Mouse (Mus musculus) heart, embryonic 16.5 days (tissue): ENCODE results near the gene Ovol1. TPM values are rescaled to one million over a fixed set of nuclear protein-coding genes. Genes with fewer than 3 reads are reported as not detected.

Source experiments
- ATAC-seq: fragments of 200-750 bp; cut with Nextera tagmentation; replicated peaks from 2 replicates; pipeline ENCODE4 v1.8.0; 2017; ENCODE audit warnings: moderate number of reproducible peaks; ENCODE audit not compliant: insufficient read depth, low FRiP score; ENCODE audit errors: extremely low read depth
- H3K27ac ChIP-seq: fragments of 300-500 bp; sonication (generic); 2 replicates; pipeline ENCODE4 v1.5.1; 2014; ENCODE audit warnings: mild to moderate bottlenecking, low read length, control low read depth, moderate library complexity
- H3K27me3 ChIP-seq: fragments of 300-500 bp; sonication (generic); 2 replicates; pipeline ENCODE4 v1.6.1; 2014; ENCODE audit warnings: low read length, mixed read lengths; ENCODE audit not compliant: control insufficient read depth, insufficient read depth
- H3K36me3 ChIP-seq: fragments of 300-500 bp; sonication (generic); 2 replicates; pipeline ENCODE4 v1.6.1; 2014; ENCODE audit not compliant: control insufficient read depth, insufficient read depth
- H3K4me1 ChIP-seq: fragments of 300-500 bp; sonication (generic); 2 replicates; pipeline ENCODE4 v1.6.1; 2014; ENCODE audit warnings: low read length, mixed read lengths; ENCODE audit not compliant: control insufficient read depth, insufficient read depth
- H3K4me2 ChIP-seq: fragments of 300-500 bp; sonication (generic); 2 replicates; pipeline ENCODE4 v1.6.1; 2014; ENCODE audit warnings: low read depth, mild to moderate bottlenecking, control low read depth, low read length
- H3K4me3 ChIP-seq: fragments of 300-500 bp; sonication (generic); 2 replicates; pipeline ENCODE4 v1.5.1; 2014; ENCODE audit warnings: mild to moderate bottlenecking, control low read depth, low read length
- H3K9ac ChIP-seq: fragments of 300-500 bp; sonication (generic); 2 replicates; pipeline ENCODE4 v1.6.1; 2014; ENCODE audit warnings: low read length, control low read depth
- H3K9me3 ChIP-seq: fragments of 300-500 bp; sonication (generic); replicated peaks from 2 replicates; pipeline ENCODE4 v1.6.1; 2016; ENCODE audit warnings: low read length; ENCODE audit not compliant: control insufficient read depth
- WGBS: fragments of 180-500 bp; shearing (Covaris S2); extraction: QIAGEN DNeasy Blood & Tissue Kit; methylation state at CpG from one replicate; pipeline ENCODE4 v1.1.7; 2014; 5-methylcytosine and 5-hydroxymethylcytosine counted together
- polyA plus RNA-seq: library from polyadenylated mRNA; unstranded; fragments of >200 nt; fragmentation: Nextera tagmentation; extraction: Ambion mirVana; gene quantifications from 2 replicates; pipeline ENCODE4 v1.2.1, GENCODE M21; 2015

Ovol1 gene
- polyA plus RNA-seq, 1 experiment from 2014 or later: 0.54 TPM

GRCm38 (mm10) chr19:5544031-5544430 is 16.4 kb downstream of the Ovol1 start:
- H3K4me2 ChIP-seq: no peak overlapping the region
- H3K27me3 ChIP-seq: no peaks in the 10 kb centered on the region
- no peak overlapping the region for H3K9ac ChIP-seq
- H3K36me3 ChIP-seq: no peaks in the 10 kb centered on the region
- H3K4me1 ChIP-seq: no peaks in the 10 kb centered on the region
- H3K9me3 ChIP-seq: no peaks in the 10 kb centered on the region
- no peak overlapping the region for H3K27ac ChIP-seq
- H3K4me3 ChIP-seq: no peak overlapping the region
- WGBS: 53% methylated on average over 11 of the region's 11 CpGs
- no peak for ATAC-seq

GRCm38 (mm10) chr19:5543362-5543761 is 17.1 kb downstream of the Ovol1 start:
- Histone ChIP-seq H3K36me3 (no peaks in the 10 kb centered on the region), H3K4me3 (no peak overlapping the region), H3K9ac (no peak overlapping the region), H3K9me3 (no peaks in the 10 kb centered on the region), H3K27ac (no peak overlapping the region), H3K4me2 (no peak overlapping the region), H3K4me1 (no peaks in the 10 kb centered on the region), H3K27me3 (no peaks in the 10 kb centered on the region)
- ATAC-seq: no peak
- WGBS: 79% methylated on average over 9 of the region's 9 CpGs

GRCm38 (mm10) chr19:5538786-5539185 is 21.7 kb downstream of the Ovol1 start:
- H3K4me2 ChIP-seq: no peak overlapping the region
- no peaks in the 10 kb centered on the region for H3K4me1 ChIP-seq
- no peak overlapping the region for H3K4me3 ChIP-seq
- no peak overlapping the region for H3K27ac ChIP-seq
- no peaks in the 10 kb centered on the region for H3K27me3 ChIP-seq
- WGBS: 65% methylated on average over 8 of the region's 8 CpGs
- ATAC-seq: no peak
- H3K9ac ChIP-seq: no peak overlapping the region
- H3K9me3 ChIP-seq: no peaks in the 10 kb centered on the region
- H3K36me3 ChIP-seq: no peaks in the 10 kb centered on the region

GRCm38 (mm10) chr19:5532520-5532919 is 27.9 kb downstream of the Ovol1 start:
- H3K36me3 ChIP-seq: no peaks in the 10 kb centered on the region
- ATAC-seq: no peak
- 0 out of 2 replicates have a peak, but pooled peaks cover 3% of the 10 kb centered on the region for H3K27me3 ChIP-seq
- 58% methylated on average over 8 of the region's 8 CpGs for WGBS
- no peak overlapping the region for H3K27ac ChIP-seq
- no peak overlapping the region for H3K4me3 ChIP-seq
- H3K9ac ChIP-seq: no peak overlapping the region
- H3K4me2 ChIP-seq: no peak overlapping the region
- H3K4me1 ChIP-seq: peaks cover 4% of the 10 kb centered on the region; the same call in 1 of the 2 replicates
- H3K9me3 ChIP-seq: no peaks in the 10 kb centered on the region

- H3K9me3 ChIP-seq: no peaks in the 10 kb centered on the region
- ATAC-seq: no peak
- 76% methylated on average over 7 of the region's 7 CpGs for WGBS
- H3K27me3 ChIP-seq: 0 out of 2 replicates have a peak, but pooled peaks cover 3% of the 10 kb centered on the region
- H3K36me3 ChIP-seq: no peaks in the 10 kb centered on the region
- H3K4me2 ChIP-seq: peak overlapping the region; percentile 58; the same call in 1 of the 2 replicates
- H3K4me3 ChIP-seq: no peak overlapping the region
- H3K4me1 ChIP-seq: peaks cover 4% of the 10 kb centered on the region; the same call in 1 of the 2 replicates
- H3K9ac ChIP-seq: no peak overlapping the region
- H3K27ac ChIP-seq: no peak overlapping the region
These were observed 30.3 kb downstream of the Ovol1 start for GRCm38 (mm10) chr19:5530138-5530524.

GRCm38 (mm10) chr19:5529325-5530137 is 30.9 kb downstream of the Ovol1 start:
- peak; percentile 96 for ATAC-seq
- Histone ChIP-seq H3K9me3 (no peaks in the 10 kb centered on the region), H3K9ac (peak overlapping the region; percentile 14; the same call in 1 of the 2 replicates), H3K36me3 (no peaks in the 10 kb centered on the region), H3K4me3 (peak overlapping the region; percentile 25), H3K27me3 (0 out of 2 replicates have a peak, but pooled peaks cover 3% of the 10 kb centered on the region), H3K4me1 (peaks cover 4% of the 10 kb centered on the region; the same call in 1 of the 2 replicates), H3K27ac (no peak overlapping the region), H3K4me2 (peak overlapping the region; percentile 58)
- 18% methylated on average over 20 of the region's 20 CpGs for WGBS

- Histone ChIP-seq H3K27ac (no peak overlapping the region), H3K9me3 (no peaks in the 10 kb centered on the region), H3K4me1 (peaks cover 4% of the 10 kb centered on the region; the same call in 1 of the 2 replicates), H3K4me3 (no peak overlapping the region), H3K27me3 (0 out of 2 replicates have a peak, but pooled peaks cover under 1% of the 10 kb centered on the region), H3K4me2 (no peak overlapping the region), H3K36me3 (no peaks in the 10 kb centered on the region), H3K9ac (no peak overlapping the region)
- 75% methylated on average over 5 of the region's 5 CpGs for WGBS
- ATAC-seq: no peak
These were observed 35.2 kb downstream of the Ovol1 start for GRCm38 (mm10) chr19:5525204-5525603.

- WGBS: 83% methylated on average over 3 of the region's 3 CpGs
- H3K9ac ChIP-seq: no peak overlapping the region
These were observed 41.7 kb downstream of the Ovol1 start for GRCm38 (mm10) chr19:5518721-5519120.

GRCm38 (mm10) chr19:5516906-5517505 is 43.4 kb downstream of the Ovol1 start:
- Histone ChIP-seq H3K27me3 (no peaks in the 10 kb centered on the region), H3K27ac (no peak overlapping the region), H3K4me3 (no peak overlapping the region), H3K36me3 (no peaks in the 10 kb centered on the region), H3K4me2 (no peak overlapping the region), H3K4me1 (peaks cover 9% of the 10 kb centered on the region), H3K9me3 (no peaks in the 10 kb centered on the region), H3K9ac (no peak overlapping the region)
- 77% methylated on average over 8 of the region's 8 CpGs for WGBS
- ATAC-seq: no peak

More at GRCm38 (mm10) chr19:5518721-5519120, 41.7 kb downstream of the Ovol1 start:
- Histone ChIP-seq H3K36me3 (no peaks in the 10 kb centered on the region), H3K4me3 (no peak overlapping the region), H3K4me2 (no peak overlapping the region), H3K4me1 (no peaks in the 10 kb centered on the region), H3K27me3 (no peaks in the 10 kb centered on the region), H3K9me3 (no peaks in the 10 kb centered on the region), H3K27ac (no peak overlapping the region)
- ATAC-seq: no peak
